Mouse (Mus musculus) bone marrow, adult 2 months (tissue): Measurements from ENCODE around the gene Rnft1. TPM values are rescaled to one million over a fixed set of nuclear protein-coding genes. Genes with fewer than 3 reads are reported as not detected.
"Not testable (repeated sequence)": the region's sequence is repeated elsewhere in the genome, so short reads cannot be mapped to it uniquely, and the experiment has no call there.

Experiments used
- H3K27ac ChIP-seq: fragments of 200-500 bp; 2 replicates; pipeline ENCODE4 v1.5.1; 2012; ENCODE audit warnings: low read depth, mild to moderate bottlenecking, control low read depth, inconsistent platforms, low read length; ENCODE audit not compliant: control insufficient read depth, poor library complexity, insufficient read depth
- H3K4me1 ChIP-seq: fragments of 200-500 bp; 2 replicates; pipeline ENCODE4 v1.6.1; 2011; ENCODE audit warnings: low read length; ENCODE audit not compliant: control insufficient read depth, insufficient read depth
- H3K4me3 ChIP-seq: fragments of 200-500 bp; replicated peaks from 2 replicates; pipeline ENCODE3; 2011; ENCODE audit warnings: mild to moderate bottlenecking, low read depth, low read length, control low read depth; ENCODE audit not compliant: control insufficient read depth
- CTCF ChIP-seq: fragments of 200-500 bp; IDR thresholded peaks from 2 replicates; pipeline ENCODE4 v1.5.1; 2011; ENCODE audit warnings: low read length, control low read depth; ENCODE audit not compliant: control insufficient read depth, insufficient read depth
- POLR2A ChIP-seq: fragments of 200-500 bp; IDR thresholded peaks from 2 replicates; pipeline ENCODE4 v1.6.1; 2011; ENCODE audit warnings: low read depth, mild to moderate bottlenecking, control low read depth, low read length, borderline replicate concordance; ENCODE audit not compliant: control insufficient read depth
- WGBS: fragments of 180-500 bp; shearing (Covaris S2); methylation state at CpG from one replicate; pipeline ENCODE4 v1.1.7; 2018; 5-methylcytosine and 5-hydroxymethylcytosine counted together
- polyA plus RNA-seq: library from polyadenylated mRNA; stranded (reverse); fragments of >200 nt; gene quantifications from 2 replicates; pipeline ENCODE4 v1.2.4, GENCODE M21; 2011; ENCODE audit warnings: low replicate concordance; ENCODE audit not compliant: missing spikeins, insufficient read depth, insufficient read length

The Rnft1 gene
- polyA plus RNA-seq, 1 experiment = 8.7 TPM

GRCm38 (mm10) chr11:86503121-86503520 is 18.7 kb downstream of the Rnft1 start:
- Histone ChIP-seq H3K4me3 (no peak overlapping the region), H3K27ac (no peak overlapping the region), H3K4me1 (no peaks in the 10 kb centered on the region)
- TF ChIP-seq CTCF = no peak
- no peak for TF ChIP-seq POLR2A
- WGBS = 89% methylated on average over 2 of the region's 2 CpGs

- Histone ChIP-seq H3K4me1 (no peaks in the 10 kb centered on the region), H3K4me3 (no peak overlapping the region), H3K27ac (no peak overlapping the region)
- TF ChIP-seq POLR2A (no peak), CTCF (no peak)
- 63% methylated on average over 2 of the region's 2 CpGs for WGBS
Observed at GRCm38 (mm10) chr11:86507334-86507733, 22.9 kb downstream of the Rnft1 start.

- TF ChIP-seq POLR2A (no peak), CTCF (no peak)
- WGBS = 79% methylated on average over 2 of the region's 2 CpGs
- H3K27ac ChIP-seq = no peak overlapping the region
Observed at GRCm38 (mm10) chr11:86507991-86508390, 23.5 kb downstream of the Rnft1 start.

GRCm38 (mm10) chr11:86516620-86517019 is 32.2 kb downstream of the Rnft1 start:
- WGBS = 76% methylated on average over 3 of the region's 3 CpGs
- H3K4me3 ChIP-seq = no peak overlapping the region
- H3K27ac ChIP-seq = no peak overlapping the region
- TF ChIP-seq CTCF (no peak), POLR2A (no peak)
- no peaks in the 10 kb centered on the region for H3K4me1 ChIP-seq

More at GRCm38 (mm10) chr11:86507991-86508390, 23.5 kb downstream of the Rnft1 start:
- Histone ChIP-seq H3K4me3 (no peak overlapping the region), H3K4me1 (no peaks in the 10 kb centered on the region)

GRCm38 (mm10) chr11:86517229-86517628 is 32.8 kb downstream of the Rnft1 start:
- TF ChIP-seq POLR2A (no peak), CTCF (no peak)

GRCm38 (mm10) chr11:86519751-86520150 is 35.3 kb downstream of the Rnft1 start:
- Histone ChIP-seq H3K4me3 (no peak overlapping the region), H3K27ac (no peak overlapping the region), H3K4me1 (no peaks in the 10 kb centered on the region)
- TF ChIP-seq POLR2A (no peak), CTCF (no peak)
- 82% methylated on average over 7 of the region's 7 CpGs for WGBS

More at GRCm38 (mm10) chr11:86517229-86517628, 32.8 kb downstream of the Rnft1 start:
- WGBS = 88% methylated on average over 3 of the region's 3 CpGs
- Histone ChIP-seq H3K4me3 (no peak overlapping the region), H3K4me1 (no peaks in the 10 kb centered on the region), H3K27ac (no peak overlapping the region)

- no peak overlapping the region for H3K4me3 ChIP-seq
- TF ChIP-seq POLR2A (no peak), CTCF (no peak)
- no peaks in the 10 kb centered on the region for H3K4me1 ChIP-seq
- no peak overlapping the region for H3K27ac ChIP-seq
- 90% methylated on average over 4 of the region's 4 CpGs for WGBS
Observed at GRCm38 (mm10) chr11:86527528-86527927, 43.1 kb downstream of the Rnft1 start.

- 70% methylated on average over 1 of the region's 1 CpGs for WGBS
- TF ChIP-seq CTCF = no peak
- TF ChIP-seq POLR2A = no peak
- Histone ChIP-seq H3K27ac (no peak overlapping the region), H3K4me1 (no peaks in the 10 kb centered on the region), H3K4me3 (no peak overlapping the region)
Observed at GRCm38 (mm10) chr11:86532834-86533233, 48.4 kb downstream of the Rnft1 start.

- 85% methylated on average over 6 of the region's 6 CpGs for WGBS
- not testable (repeated sequence) for H3K4me3 ChIP-seq, H3K4me1 ChIP-seq, H3K27ac ChIP-seq
Observed at GRCm38 (mm10) chr11:86533302-86533701, 48.8 kb downstream of the Rnft1 start.
